Mouse (Mus musculus) neutrophil, adult 59 days (primary cell): ENCODE results near the gene Cfap97d1. TPM values are rescaled to one million over a fixed set of nuclear protein-coding genes. Genes with fewer than 3 reads are reported as not detected.

Experiments
- total RNA-seq, 2 experiments: library from RNA; stranded (reverse); gene quantifications; 1 replicate in 1 of 2; 2 replicates in 1 of 2; pipeline ENCODE4 v1.2.4; 2023

Gene Cfap97d1
- total RNA-seq: not detected

GRCm38 (mm10) chr11:101984054-101985025, at the start of gene Cfap97d1:
Cfap97d1 (plus strand) TSS chr11:101984279.

DNA sequence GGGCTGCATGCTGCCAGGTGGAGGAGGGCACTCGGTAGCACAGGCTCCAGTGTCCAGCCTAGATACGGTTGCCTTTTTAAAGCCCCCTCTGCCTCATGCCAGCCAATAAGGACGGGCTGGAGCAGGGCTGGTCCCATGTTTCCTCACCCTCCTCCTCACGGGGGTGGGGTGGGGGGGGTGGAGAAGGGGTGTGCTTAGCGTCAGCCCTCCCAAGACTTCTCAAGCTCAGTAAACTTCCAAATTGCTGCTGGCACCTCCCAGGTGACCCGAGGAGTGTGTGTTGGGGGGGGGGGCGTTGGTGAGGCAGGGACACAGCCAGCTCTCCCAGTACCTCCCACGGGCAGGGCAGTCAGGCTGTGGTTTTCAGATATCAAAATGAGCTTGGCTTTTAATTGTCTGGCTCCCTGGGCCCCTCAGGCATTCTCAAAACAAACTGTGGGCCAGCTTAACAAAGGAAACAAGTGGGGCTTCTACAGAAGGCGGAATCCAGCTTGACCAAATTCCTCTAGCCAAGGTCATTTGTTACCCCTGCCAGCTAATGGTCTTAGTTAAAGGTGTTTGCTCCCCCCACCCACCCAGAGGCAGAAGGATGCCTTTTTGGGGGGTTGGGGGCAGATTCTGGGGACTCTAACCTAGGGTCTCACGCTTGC, 17.0 kb upstream of the Cfap97d1 start, which contains the start of gene Sost:
Gene Sost (minus strand): TSS at position 51 of the 650 bp plus-strand sequence.

DNA sequence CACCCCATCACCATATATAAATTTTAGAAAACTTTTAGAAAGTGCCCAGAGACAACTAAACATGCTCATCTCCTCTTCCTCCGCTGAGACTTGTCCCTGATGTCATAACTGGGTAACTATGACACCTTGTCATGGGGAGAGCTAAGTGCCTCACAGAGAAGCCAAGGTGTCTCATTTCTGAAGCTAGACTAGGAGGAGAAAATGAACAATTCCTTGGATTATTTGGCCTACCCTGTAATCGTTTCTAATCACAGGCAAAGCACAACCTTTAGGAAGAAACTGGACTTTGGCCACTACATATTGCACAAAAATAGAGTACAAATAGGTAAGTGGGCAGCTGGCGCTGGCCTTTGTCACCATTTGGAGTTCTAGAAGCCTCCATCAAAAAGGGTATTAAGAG, 2.8 kb downstream of the Cfap97d1 start, which contains the start of gene Dusp3:
Gene Dusp3 (minus strand): TSS at position 101 of the 400 bp plus-strand sequence.

DNA sequence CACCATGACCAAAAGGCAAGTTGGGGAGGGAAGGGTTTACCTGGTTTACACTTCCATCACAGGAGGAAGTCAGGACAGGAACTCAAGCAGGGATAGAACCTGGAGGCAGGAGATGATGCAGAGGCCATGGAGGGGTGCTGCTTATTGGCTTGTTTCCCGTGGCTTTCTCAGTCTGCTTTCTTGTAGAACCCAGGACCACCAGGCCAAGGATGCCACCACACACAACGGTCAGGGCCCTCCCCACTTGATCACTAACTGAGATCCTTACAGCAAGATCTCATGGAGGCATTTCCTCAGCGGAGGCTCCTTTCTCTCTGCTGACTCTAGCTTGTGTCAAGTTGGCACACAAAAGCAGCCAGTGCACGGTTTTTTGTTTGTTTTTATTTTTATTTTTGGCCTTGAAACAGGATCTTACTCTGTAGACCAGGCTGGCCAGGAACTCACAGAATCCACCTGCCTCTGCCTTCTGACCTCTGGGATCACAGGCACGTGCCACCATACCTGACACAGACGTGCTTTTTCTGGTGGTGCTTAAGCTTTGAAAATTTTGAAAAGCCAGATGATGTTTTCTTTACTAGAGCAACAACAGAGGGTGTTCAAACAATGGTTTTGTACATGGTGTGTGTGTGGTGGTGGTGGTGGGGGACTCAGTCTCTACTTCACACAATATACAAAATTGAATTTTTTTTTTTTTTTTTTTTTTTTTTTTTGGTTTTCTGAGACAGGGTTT, 44.2 kb downstream of the Cfap97d1 start, which contains the start of gene Mpp3:
Gene Mpp3 (minus strand): TSS at position 375 of the 730 bp plus-strand sequence.

GRCm38 (mm10) chr11:102041350-102041949, 57.4 kb downstream of the Cfap97d1 start, which contains the start of gene Cd300lg:
Cd300lg (plus strand) TSS chr11:102041509.

Other genes starting within 250 kb of the Cfap97d1 start
- gene Etv4, start 198.9 kb upstream of the Cfap97d1 start, total RNA-seq: not detected
- gene Meox1, start 89.9 kb upstream of the Cfap97d1 start, total RNA-seq: under 1 TPM in 1 of 2 experiments, not detected in 1; 0.26 TPM
- not detected for gene Sost, start 17.3 kb upstream of the Cfap97d1 start, total RNA-seq
- 10 to 100 TPM; 23.8 to 37.4 TPM for gene Dusp3, start 2.7 kb downstream of the Cfap97d1 start, total RNA-seq
- under 1 TPM in 1 of 2 experiments, not detected in 1; 0.22 TPM for gene Mpp3, start 44.2 kb downstream of the Cfap97d1 start, total RNA-seq
- gene Cd300lg, start 57.2 kb downstream of the Cfap97d1 start, total RNA-seq: 10 to 100 TPM; 16.6 to 25.3 TPM
- gene Mpp2, start 104.2 kb downstream of the Cfap97d1 start, total RNA-seq: 1 to 10 TPM in 1 of 2 experiments, under 1 TPM in 1; 0.29 to 1.9 TPM
- gene Ppy, start 117.0 kb downstream of the Cfap97d1 start, total RNA-seq: not detected
- gene Pyy, start 123.6 kb downstream of the Cfap97d1 start, total RNA-seq: not detected
- under 1 TPM; 0.18 to 0.20 TPM for gene Nags, start 161.2 kb downstream of the Cfap97d1 start, total RNA-seq
- 10 to 100 TPM in 1 of 2 experiments, 1 to 10 TPM in 1; 7.4 to 12.2 TPM for gene Tmem101, start 172.1 kb downstream of the Cfap97d1 start, total RNA-seq
- gene Lsm12, start 201.0 kb downstream of the Cfap97d1 start, total RNA-seq: 10 to 100 TPM; 33.8 to 37.9 TPM
- 10 to 100 TPM; 16.8 to 25.2 TPM for gene G6pc3, start 205.3 kb downstream of the Cfap97d1 start, total RNA-seq
- gene Hdac5, start 245.9 kb downstream of the Cfap97d1 start, total RNA-seq: 100 to 1,000 TPM; 112 to 127 TPM